Mouse (Mus musculus) erythroblast, adult 5-6 weeks (primary cell): ENCODE results near the gene 2310034G01Rik. TPM values are rescaled to one million over a fixed set of nuclear protein-coding genes. Genes with fewer than 3 reads are reported as not detected.

Experiments
- ATAC-seq: replicated peaks from 2 replicates; pipeline ENCODE4 v1.8.0; 2016; ENCODE audit warnings: moderate number of reproducible peaks, mild to moderate bottlenecking, moderate TSS enrichment, inconsistent platforms; ENCODE audit not compliant: poor library complexity, low FRiP score, severe bottlenecking
- total RNA-seq, 2 experiments: library from RNA; stranded (forward) in 1 of 2; stranded (reverse) in 1 of 2; fragments of 150-400 nt in 1 of 2; fragments of 200-764, 138-1000 nt in 1 of 2; gene quantifications; 2 replicates each; pipeline versions ENCODE4 v1.2.3 to v1.2.4; 2015 to 2017; ENCODE audit warnings: low replicate concordance in 2 of 2

The 2310034G01Rik gene
- total RNA-seq, 2 experiments from 2014 or later: not detected

DNA sequence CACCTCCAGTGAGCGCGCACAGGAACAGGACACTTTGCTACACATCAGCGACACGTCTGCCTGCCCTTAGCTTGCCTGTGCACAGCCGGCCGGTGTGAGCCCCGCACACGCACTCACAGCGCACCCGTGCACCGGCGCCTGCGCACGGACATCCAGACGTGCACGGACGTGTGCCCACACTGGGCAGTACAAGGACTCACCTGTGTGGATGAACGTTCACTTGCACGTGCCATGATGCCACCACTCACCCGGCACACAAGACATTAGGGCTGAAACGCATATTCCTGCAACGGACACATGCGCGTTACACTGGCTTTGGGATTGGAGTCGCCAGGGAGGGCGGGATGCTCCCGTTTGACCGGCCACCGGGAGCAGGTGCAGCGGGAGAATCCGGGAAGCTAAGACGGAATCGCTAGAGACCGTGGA lies 45.2 kb downstream of the 2310034G01Rik start:
- ATAC-seq: peak; percentile 16

DNA sequence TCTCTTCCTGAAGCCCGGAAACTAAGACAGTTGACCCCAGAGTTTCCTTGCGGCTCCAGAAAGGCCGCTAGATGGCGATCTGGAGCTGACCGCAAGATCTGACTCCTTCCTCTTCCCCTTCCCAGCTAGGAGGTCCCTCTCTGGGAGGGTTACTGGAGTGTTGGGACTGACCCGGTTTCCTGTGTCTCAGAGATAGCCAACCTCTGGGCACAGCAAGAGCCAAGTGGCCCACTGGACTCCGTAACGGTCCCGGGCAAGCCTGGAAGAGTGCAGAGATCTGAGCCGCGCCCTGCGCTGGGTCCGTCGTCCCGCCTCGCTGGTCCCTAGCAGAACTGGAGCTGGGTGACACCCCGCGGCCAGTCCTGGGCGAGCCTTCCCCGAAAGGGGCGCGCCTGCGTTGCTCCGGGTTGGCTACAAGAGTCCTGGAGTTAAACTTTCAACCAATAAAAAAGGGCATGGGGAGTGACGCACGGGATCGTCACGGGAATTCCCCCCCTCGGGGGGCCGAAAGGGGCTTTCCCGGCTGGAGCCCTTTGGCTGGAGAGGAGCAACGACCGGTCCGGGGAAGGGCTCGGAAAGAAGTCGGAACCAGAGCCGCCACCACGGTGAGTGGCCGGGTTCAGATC lies 45.8 kb downstream of the 2310034G01Rik start, which contains the start of gene Nfkb2:
Gene Nfkb2, plus strand, starts transcription at position 105 of the 626 bp plus-strand sequence.
- ATAC-seq: peak; percentile 73

DNA sequence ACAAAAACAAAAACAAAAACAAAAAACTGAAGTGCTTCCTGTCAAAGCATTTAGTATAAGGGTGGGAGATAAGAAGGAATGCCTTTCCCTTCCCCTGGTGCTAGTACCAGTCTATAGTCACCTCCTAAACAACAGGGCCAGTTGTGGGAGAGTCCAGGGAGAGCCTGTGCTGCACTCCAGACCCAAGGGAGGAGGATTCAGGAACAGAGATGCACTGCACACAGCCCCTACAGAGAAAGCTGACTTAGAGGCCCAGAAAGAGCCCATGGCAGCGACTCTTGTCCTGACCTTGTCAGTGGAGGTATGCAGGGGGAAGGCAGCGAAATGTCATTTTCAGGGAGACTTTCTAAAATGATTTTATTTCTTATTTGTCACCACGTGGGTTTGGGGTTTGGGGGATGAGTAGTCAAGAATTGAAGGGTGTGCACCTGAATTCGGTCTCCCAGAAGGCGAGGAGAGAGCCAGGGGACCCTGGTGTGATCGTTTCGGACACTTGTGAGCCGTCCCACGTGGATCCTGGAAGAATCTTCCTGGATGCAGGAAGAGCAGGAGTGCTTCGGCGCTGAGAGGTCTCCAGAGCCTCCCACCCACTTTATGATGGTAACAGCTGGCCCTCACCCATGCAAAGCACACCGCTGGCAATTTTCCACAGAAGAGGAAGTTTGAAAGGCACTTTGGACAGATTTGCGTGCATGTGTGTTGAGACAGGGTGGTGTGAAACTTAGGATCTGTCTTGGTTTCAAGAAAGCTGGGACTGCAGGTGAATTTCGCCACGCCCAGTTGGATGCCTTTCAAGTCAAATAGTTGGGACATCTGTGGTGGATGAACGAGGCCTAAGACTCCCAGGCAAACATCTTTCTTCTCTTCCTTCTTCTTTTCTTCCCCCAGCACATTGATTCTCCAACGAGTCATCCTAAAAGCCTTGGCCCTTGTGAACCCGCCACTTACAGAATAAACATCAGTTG lies 46.6 kb downstream of the 2310034G01Rik start:
- ATAC-seq: no peak

DNA sequence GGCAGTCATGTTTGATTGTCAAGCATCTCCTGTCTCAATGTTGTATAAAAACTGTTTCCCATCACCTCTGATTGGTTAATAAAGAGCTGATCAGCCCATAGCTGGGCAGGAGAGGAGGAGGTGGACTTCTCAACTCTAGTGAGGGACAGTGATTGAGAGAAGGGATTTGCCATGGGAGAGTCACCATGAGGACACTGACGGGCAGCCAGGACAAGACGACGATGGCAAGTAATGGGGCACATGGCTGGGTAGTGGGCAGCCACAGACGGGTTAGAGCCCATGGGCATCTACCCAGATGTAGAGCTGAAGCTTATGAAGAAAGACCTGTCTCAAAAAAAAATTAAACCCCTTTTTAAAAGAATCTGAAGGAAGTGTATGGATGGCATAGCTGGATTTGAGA lies 47.6 kb downstream of the 2310034G01Rik start:
- no peak for ATAC-seq

DNA sequence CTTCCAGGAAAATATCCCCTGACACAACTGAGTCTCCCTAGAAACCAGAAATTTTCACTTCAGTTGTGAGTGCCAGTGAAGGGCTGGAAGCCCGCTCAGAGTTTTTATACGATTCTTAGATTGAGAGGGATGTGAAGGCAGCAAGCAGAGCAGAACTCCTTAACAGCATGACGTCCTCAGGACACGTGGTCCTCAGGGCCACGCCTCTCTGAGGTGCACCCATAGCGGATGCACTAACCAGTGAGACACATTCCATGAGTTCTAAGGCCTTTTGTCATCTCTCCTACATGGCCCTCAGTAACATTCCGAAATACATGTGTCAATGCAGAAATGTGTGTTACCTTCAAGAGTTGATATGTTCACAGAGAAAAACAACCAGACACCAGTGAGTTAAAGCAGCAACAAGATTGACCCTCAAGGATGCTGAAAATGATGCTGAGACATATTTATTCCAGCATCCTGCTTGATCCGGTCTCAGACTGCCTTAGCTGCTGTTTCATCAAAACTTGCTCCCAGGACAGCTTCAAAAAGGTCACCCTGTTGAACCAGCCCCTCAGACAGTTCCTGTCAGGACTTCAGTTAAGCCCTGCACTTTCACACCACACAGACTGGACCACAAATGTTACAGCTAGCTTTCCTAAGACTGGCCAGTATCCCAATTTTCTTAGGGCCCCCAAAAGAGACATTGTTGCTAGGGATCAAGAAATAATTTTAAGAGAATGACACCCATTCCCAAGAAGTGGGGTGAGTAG lies 49.6 kb downstream of the 2310034G01Rik start:
- no peak for ATAC-seq

Other genes with a start within 250 kb of the 2310034G01Rik start
- not detected in 2 replicates for gene Elovl3, start 218.4 kb downstream of the 2310034G01Rik start, total RNA-seq (2015; ENCODE audit: low replicate concordance)
- not detected in 2 replicates for gene Elovl3, start 218.4 kb downstream of the 2310034G01Rik start, total RNA-seq (2017; ENCODE audit: low replicate concordance)
- not detected in 2 replicates for gene Pitx3, start 202.0 kb downstream of the 2310034G01Rik start, total RNA-seq (2015; ENCODE audit: low replicate concordance)
- not detected in 2 replicates for gene Pitx3, start 202.0 kb downstream of the 2310034G01Rik start, total RNA-seq (2017; ENCODE audit: low replicate concordance)
- gene Gbf1, start 197.8 kb downstream of the 2310034G01Rik start, total RNA-seq (2015; ENCODE audit: low replicate concordance): 22.8 and 22.9 TPM in 2 replicates
- gene Gbf1, start 197.8 kb downstream of the 2310034G01Rik start, total RNA-seq (2017; ENCODE audit: low replicate concordance): 18.1 and 21.0 TPM in 2 replicates
- 0.96 and 1.0 TPM in 2 replicates for gene Nfkb2, start 46.0 kb downstream of the 2310034G01Rik start, total RNA-seq (2015; ENCODE audit: low replicate concordance)
- 2.8 and 3.1 TPM in 2 replicates for gene Nfkb2, start 46.0 kb downstream of the 2310034G01Rik start, total RNA-seq (2017; ENCODE audit: low replicate concordance)
- 0.63 TPM in 1 of 2 replicates, not detected in the other for gene Psd, start 23.1 kb downstream of the 2310034G01Rik start, total RNA-seq (2015; ENCODE audit: low replicate concordance)
- gene Psd, start 23.1 kb downstream of the 2310034G01Rik start, total RNA-seq (2017; ENCODE audit: low replicate concordance): 0.70 TPM in 1 of 2 replicates, not detected in the other
- not detected in 2 replicates for gene Fbxl15, start 22.1 kb downstream of the 2310034G01Rik start, total RNA-seq (2015; ENCODE audit: low replicate concordance)
- not detected in 2 replicates for gene Fbxl15, start 22.1 kb downstream of the 2310034G01Rik start, total RNA-seq (2017; ENCODE audit: low replicate concordance)
- gene Cuedc2, start 11.6 kb downstream of the 2310034G01Rik start, total RNA-seq (2015; ENCODE audit: low replicate concordance): 8.1 and 8.4 TPM in 2 replicates
- gene Cuedc2, start 11.6 kb downstream of the 2310034G01Rik start, total RNA-seq (2017; ENCODE audit: low replicate concordance): 23.6 and 39.4 TPM in 2 replicates
- gene Mfsd13a, start 9.2 kb downstream of the 2310034G01Rik start, total RNA-seq (2015; ENCODE audit: low replicate concordance): 5.4 and 9.6 TPM in 2 replicates
- gene Mfsd13a, start 9.2 kb downstream of the 2310034G01Rik start, total RNA-seq (2017; ENCODE audit: low replicate concordance): 1.4 and 1.8 TPM in 2 replicates
- gene Actr1a, start 45.4 kb upstream of the 2310034G01Rik start, total RNA-seq (2015; ENCODE audit: low replicate concordance): 16.5 and 21.5 TPM in 2 replicates
- gene Actr1a, start 45.4 kb upstream of the 2310034G01Rik start, total RNA-seq (2017; ENCODE audit: low replicate concordance): 38.2 and 39.2 TPM in 2 replicates
- 3.8 and 10.8 TPM in 2 replicates for gene Sufu, start 46.6 kb upstream of the 2310034G01Rik start, total RNA-seq (2015; ENCODE audit: low replicate concordance)
- gene Sufu, start 46.6 kb upstream of the 2310034G01Rik start, total RNA-seq (2017; ENCODE audit: low replicate concordance): 1.1 and 1.2 TPM in 2 replicates
- 5.4 and 6.1 TPM in 2 replicates for gene Trim8, start 151.4 kb upstream of the 2310034G01Rik start, total RNA-seq (2015; ENCODE audit: low replicate concordance)
- gene Trim8, start 151.4 kb upstream of the 2310034G01Rik start, total RNA-seq (2017; ENCODE audit: low replicate concordance): 2.0 and 6.4 TPM in 2 replicates
- 4.2 and 5.9 TPM in 2 replicates for gene Arl3, start 222.9 kb upstream of the 2310034G01Rik start, total RNA-seq (2015; ENCODE audit: low replicate concordance)
- gene Arl3, start 222.9 kb upstream of the 2310034G01Rik start, total RNA-seq (2017; ENCODE audit: low replicate concordance): 3.2 and 4.2 TPM in 2 replicates
- 1.9 TPM in 2 replicates for gene Sfxn2, start 223.1 kb upstream of the 2310034G01Rik start, total RNA-seq (2015; ENCODE audit: low replicate concordance)
- gene Sfxn2, start 223.1 kb upstream of the 2310034G01Rik start, total RNA-seq (2017; ENCODE audit: low replicate concordance): 2.9 and 3.9 TPM in 2 replicates
- 5.2 and 7.9 TPM in 2 replicates for gene Wbp1l, start 248.8 kb upstream of the 2310034G01Rik start, total RNA-seq (2015; ENCODE audit: low replicate concordance)
- 8.2 and 9.8 TPM in 2 replicates for gene Wbp1l, start 248.8 kb upstream of the 2310034G01Rik start, total RNA-seq (2017; ENCODE audit: low replicate concordance)